Comparison of ENCODE assay signal across 28 mouse cellular contexts in genomic region chr7:122876286-122876685, GRCm38 (mm10).
DNase-seq lines count a peak whose midpoint lies in the region; ATAC-seq lines count a peak whose summit lies in the region.
"Had no signal": no experiment of that assay in that cellular context is flagged by ENCODE, and none has a peak within 500 bp of the region (broad histone marks: within the 10 kb centered on the region; RNA-seq: fewer than 3 reads in every experiment).

No protein-coding gene starts in this region.

- no peaks in the 10 kb centered on the region for H3K27me3 ChIP-seq in kidney, embryonic 16.5 days (ENCODE audit: insufficient read depth, low read length)
- H3K27me3 ChIP-seq: embryonic facial prominence, embryonic 13.5 days; embryonic facial prominence, embryonic 15.5 days; forebrain, embryonic 12.5 days had no signal

- no peaks in the 10 kb centered on the region; the same call in 1 of the 2 replicates for H3K9me3 ChIP-seq in kidney, embryonic 16.5 days (ENCODE audit: low read length)
- H3K9me3 ChIP-seq: embryonic facial prominence, embryonic 13.5 days; embryonic facial prominence, embryonic 15.5 days; forebrain, embryonic 10.5 days; forebrain, embryonic 12.5 days had no signal

- H3K36me3 ChIP-seq in kidney, embryonic 16.5 days (ENCODE audit: insufficient read depth, low read length), result no peaks in the 10 kb centered on the region
- H3K36me3 ChIP-seq: embryonic facial prominence, embryonic 13.5 days; embryonic facial prominence, embryonic 15.5 days; forebrain, embryonic 10.5 days; forebrain, embryonic 12.5 days; G1E had no signal

- no peak overlapping the region for H3K9ac ChIP-seq in kidney, embryonic 16.5 days (replicated peaks; ENCODE audit: low read length)
- H3K9ac ChIP-seq: embryonic facial prominence, embryonic 13.5 days; embryonic facial prominence, embryonic 15.5 days; forebrain, embryonic 12.5 days had no signal

- 52% methylated on average over 6 of the region's 6 CpGs for WGBS in kidney, embryonic 16.5 days

- peaks cover 6% of the 10 kb centered on the region; the same call in 1 of the 2 replicates for H3K4me1 ChIP-seq in kidney, embryonic 16.5 days (ENCODE audit: insufficient read depth, low read length)
- H3K4me1 ChIP-seq: embryonic facial prominence, embryonic 13.5 days; embryonic facial prominence, embryonic 15.5 days; forebrain, embryonic 10.5 days; forebrain, embryonic 12.5 days had no signal

- ATAC-seq in kidney, embryonic 16.5 days (ENCODE audit: low FRiP score, low TSS enrichment), result no peak
- ATAC-seq: activated CD4-positive, CD25-positive, alpha-beta regulatory T cell, adult 4 months; CD4-positive, CD25-positive, alpha-beta regulatory T cell, adult 4 months; forebrain, embryonic 14.5 days; Patski had no signal

- DNase-seq in kidney, adult 11 months, result peak; percentile 18
- peak; percentile 36 to 53 for DNase-seq in kidney, adult 8-10 months
- DNase-seq in kidney, adult 18-20 months, result no peak
- DNase-seq in kidney, postnatal 10 days, result peak; percentile 19
- DNase-seq in kidney, postnatal 25 days, result peak; percentile 35 to 49
- no peak for DNase-seq in thymus, postnatal 0 days (ENCODE audit: low spot score)
- DNase-seq in thymus, postnatal 4 days, result no peak
- DNase-seq: adrenal gland, postnatal 10 days; adrenal gland, postnatal 25 days; B cell, adult 2 months; cerebellum, adult 11 months; cerebellum, adult 18-20 months; cerebellum, adult 8-10 months; cerebellum, adult 9-11 months; cerebellum, postnatal 14 days; cerebellum, postnatal 36 days; embryo, embryonic 11 days had no signal

- H3K27ac ChIP-seq in kidney, embryonic 16.5 days (ENCODE audit: low read length), result no peak overlapping the region
- H3K27ac ChIP-seq: embryonic facial prominence, embryonic 13.5 days; embryonic facial prominence, embryonic 15.5 days; forebrain, embryonic 10.5 days; forebrain, embryonic 12.5 days had no signal

- H3K4me2 ChIP-seq in kidney, embryonic 16.5 days (replicated peaks; ENCODE audit: low read depth, low read length), result no peak overlapping the region
- H3K4me2 ChIP-seq: embryonic facial prominence, embryonic 13.5 days; embryonic facial prominence, embryonic 15.5 days; forebrain, embryonic 12.5 days had no signal

- H3K4me3 ChIP-seq in kidney, embryonic 16.5 days (ENCODE audit: low read length), result no peak overlapping the region
- H3K4me3 ChIP-seq: embryonic facial prominence, embryonic 13.5 days; embryonic facial prominence, embryonic 15.5 days; erythroblast, embryonic 14.5 days; forebrain, embryonic 10.5 days; forebrain, embryonic 12.5 days had no signal

Comparison
In these comparisons a context has a peak if more than half of its experiments do, and no peak if none do; other contexts are left out.
1. DNase-seq: peak in kidney, adult 11 months (single experiment), kidney, adult 8-10 months (2 of 2), kidney, postnatal 10 days (single experiment) and kidney, postnatal 25 days (2 of 2); none in kidney, adult 18-20 months (single experiment), thymus, postnatal 0 days (single experiment) and thymus, postnatal 4 days (single experiment).